Mouse (Mus musculus): ENCODE results near the gene Twnk.

GRCm38 (mm10) chr19:45002301-45002700 is 3.2 kb upstream of the Twnk start:
- TF ChIP-seq EP300 (optimal IDR thresholded peaks at IDR 0.05) (no peak), CTCF (IDR thresholded peaks at IDR 0.05; ENCODE audit: low read depth) (peak; percentile 52)
